Mouse (Mus musculus): Measurements from ENCODE around the gene Tmem108.

Tmem108 gene

GRCm38 (mm10) chr9:103761647-103762084 lies at the start of gene Tmem108:
Gene Tmem108, minus strand, starts transcription at chr9:103761837.
- peak; percentile 92 for ATAC-seq (ENCODE audit: insufficient number of reproducible peaks, low FRiP score, low TSS enrichment)

- no peak for ATAC-seq (ENCODE audit: insufficient number of reproducible peaks, low FRiP score, low TSS enrichment)
These were observed 27.4 kb upstream of the Tmem108 start for GRCm38 (mm10) chr9:103789029-103789428.

GRCm38 (mm10) chr9:103784156-103784555 lies 22.5 kb upstream of the Tmem108 start:
- no peak for ATAC-seq (ENCODE audit: insufficient number of reproducible peaks, low FRiP score, low TSS enrichment)

- no peak for ATAC-seq (ENCODE audit: insufficient number of reproducible peaks, low FRiP score, low TSS enrichment)
These were observed 21.6 kb upstream of the Tmem108 start for GRCm38 (mm10) chr9:103783276-103783675.

GRCm38 (mm10) chr9:103782306-103782705 lies 20.7 kb upstream of the Tmem108 start:
- ATAC-seq (ENCODE audit: insufficient number of reproducible peaks, low FRiP score, low TSS enrichment): no peak

- no peak for ATAC-seq (ENCODE audit: insufficient number of reproducible peaks, low FRiP score, low TSS enrichment)
These were observed 19.8 kb upstream of the Tmem108 start for GRCm38 (mm10) chr9:103781407-103781806.

- ATAC-seq (ENCODE audit: insufficient number of reproducible peaks, low FRiP score, low TSS enrichment): no peak
These were observed 19.0 kb upstream of the Tmem108 start for GRCm38 (mm10) chr9:103780598-103780997.

GRCm38 (mm10) chr9:103778185-103778584 lies 16.5 kb upstream of the Tmem108 start:
- ATAC-seq (ENCODE audit: insufficient number of reproducible peaks, low FRiP score, low TSS enrichment): no peak

- ATAC-seq (ENCODE audit: insufficient number of reproducible peaks, low FRiP score, low TSS enrichment): peak; percentile 17; the same call in 1 of the 2 replicates
These were observed 476 bp downstream of the Tmem108 start for GRCm38 (mm10) chr9:103761151-103761571.

GRCm38 (mm10) chr9:103760356-103760755 lies 1.3 kb downstream of the Tmem108 start:
- ATAC-seq (ENCODE audit: insufficient number of reproducible peaks, low FRiP score, low TSS enrichment): no peak

- ATAC-seq (ENCODE audit: insufficient number of reproducible peaks, low FRiP score, low TSS enrichment): no peak
These were observed 1.8 kb downstream of the Tmem108 start for GRCm38 (mm10) chr9:103759829-103760228.

GRCm38 (mm10) chr9:103758930-103759695 lies 2.5 kb downstream of the Tmem108 start:
- ATAC-seq (ENCODE audit: insufficient number of reproducible peaks, low FRiP score, low TSS enrichment): peak; percentile 42

GRCm38 (mm10) chr9:103758246-103758645 lies 3.4 kb downstream of the Tmem108 start:
- ATAC-seq (ENCODE audit: insufficient number of reproducible peaks, low FRiP score, low TSS enrichment): no peak

- no peak for ATAC-seq (ENCODE audit: insufficient number of reproducible peaks, low FRiP score, low TSS enrichment)
These were observed 9.0 kb downstream of the Tmem108 start for GRCm38 (mm10) chr9:103752618-103753017.

GRCm38 (mm10) chr9:103751568-103751967 lies 10.1 kb downstream of the Tmem108 start:
- no peak for ATAC-seq (ENCODE audit: insufficient number of reproducible peaks, low FRiP score, low TSS enrichment)

GRCm38 (mm10) chr9:103750491-103750890 lies 11.1 kb downstream of the Tmem108 start:
- ATAC-seq (ENCODE audit: insufficient number of reproducible peaks, low FRiP score, low TSS enrichment): no peak

- no peak for ATAC-seq (ENCODE audit: insufficient number of reproducible peaks, low FRiP score, low TSS enrichment)
These were observed 15.0 kb downstream of the Tmem108 start for GRCm38 (mm10) chr9:103746598-103746997.

GRCm38 (mm10) chr9:103740145-103740544 lies 21.5 kb downstream of the Tmem108 start:
- ATAC-seq (ENCODE audit: insufficient number of reproducible peaks, low FRiP score, low TSS enrichment): no peak

- no peak for ATAC-seq (ENCODE audit: insufficient number of reproducible peaks, low FRiP score, low TSS enrichment)
These were observed 22.6 kb downstream of the Tmem108 start for GRCm38 (mm10) chr9:103739062-103739461.

GRCm38 (mm10) chr9:103729716-103730115 lies 31.9 kb downstream of the Tmem108 start:
- no peak for ATAC-seq (ENCODE audit: insufficient number of reproducible peaks, low FRiP score, low TSS enrichment)

GRCm38 (mm10) chr9:103726751-103727462 lies 34.7 kb downstream of the Tmem108 start:
- no peak for ATAC-seq (ENCODE audit: insufficient number of reproducible peaks, low FRiP score, low TSS enrichment)

All from cerebellum, adult (tissue).